Mouse (Mus musculus): ENCODE results near the gene Nlk. TPM values are rescaled to one million over a fixed set of nuclear protein-coding genes. Genes with fewer than 3 reads are reported as not detected.
"Not testable (repeated sequence)": the region's sequence is repeated elsewhere in the genome, so short reads cannot be mapped to it uniquely, and the experiment has no call there.

Gene Nlk
- polyA plus RNA-seq, 1 experiment from 2014 or later = 15.9 TPM

DNA sequence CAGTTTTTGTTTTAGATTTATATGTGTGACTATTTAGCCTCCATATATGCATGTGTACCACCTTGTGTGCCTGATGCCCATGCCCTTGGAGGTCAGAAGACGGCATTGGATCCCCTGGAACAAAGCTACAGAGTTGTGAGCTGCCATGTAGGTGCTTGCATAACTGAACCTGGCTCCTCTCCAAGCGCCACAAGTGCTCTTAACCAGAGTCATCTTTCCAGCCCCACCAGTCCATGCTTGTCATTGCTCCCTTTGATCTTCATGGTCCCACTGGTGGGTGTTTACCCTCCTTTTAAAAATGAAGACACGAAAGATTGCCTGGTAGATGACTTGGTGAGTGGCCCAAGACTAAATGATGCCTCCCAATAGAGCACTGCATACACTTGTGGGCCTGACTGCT lies 156.8 kb downstream of the Nlk start:
- peaks cover 14% of the 10 kb centered on the region; the same call in 1 of the 2 replicates for H3K36me3 ChIP-seq (ENCODE audit: insufficient read depth, low read length)
- H3K27ac ChIP-seq (ENCODE audit: low read length) = no peak overlapping the region
- H3K27me3 ChIP-seq (replicated peaks; ENCODE audit: insufficient read depth, low read length) = no peaks in the 10 kb centered on the region
- no peak overlapping the region for H3K4me3 ChIP-seq (ENCODE audit: low read depth, low read length)
- ATAC-seq (no peak), DNase-seq (ENCODE audit: low spot score) (no peak)
- 60% methylated on average over 3 of the region's 3 CpGs for WGBS
- no peak overlapping the region for H3K4me2 ChIP-seq (replicated peaks; ENCODE audit: low read depth, low read length)
- no peak overlapping the region for H3K9ac ChIP-seq (replicated peaks; ENCODE audit: low read depth)
- H3K9me3 ChIP-seq (ENCODE audit: low read length) = no peaks in the 10 kb centered on the region
- H3K4me1 ChIP-seq (ENCODE audit: insufficient read depth, low read depth, low read length) = 0 out of 2 replicates have a peak, but pooled peaks cover 4% of the 10 kb centered on the region
- TF ChIP-seq EP300 (IDR thresholded peaks at IDR 0.05) (peak; percentile 62; the same call in 1 of the 2 replicates), CTCF (IDR thresholded peaks at IDR 0.05) (no peak)

GRCm38 (mm10) chr11:78536690-78537084 lies 160.5 kb downstream of the Nlk start:
- WGBS = 1% methylated on average over 14 of the region's 14 CpGs
- TF ChIP-seq EP300 (IDR thresholded peaks at IDR 0.05) = no peak
- no peak for TF ChIP-seq CTCF (IDR thresholded peaks at IDR 0.05)
- H3K27me3 ChIP-seq (replicated peaks; ENCODE audit: insufficient read depth, low read length) = no peaks in the 10 kb centered on the region
- DNase-seq (ENCODE audit: low spot score) (no peak), ATAC-seq (no peak; the same call in 1 of the 2 replicates)
- peak overlapping the region; percentile 70 for H3K4me2 ChIP-seq (replicated peaks; ENCODE audit: low read depth, low read length)
- peak overlapping the region; percentile 79 for H3K4me3 ChIP-seq (ENCODE audit: low read depth, low read length)
- H3K27ac ChIP-seq (ENCODE audit: low read length) = peak overlapping the region; percentile 92
- no peaks in the 10 kb centered on the region for H3K9me3 ChIP-seq (ENCODE audit: low read length)
- H3K9ac ChIP-seq (replicated peaks; ENCODE audit: low read depth) = peak overlapping the region; percentile 83
- H3K4me1 ChIP-seq (ENCODE audit: insufficient read depth, low read depth, low read length) = peaks cover 4% of the 10 kb centered on the region; the same call in 1 of the 2 replicates
- H3K36me3 ChIP-seq (ENCODE audit: insufficient read depth, low read length) = 0 out of 2 replicates have a peak, but pooled peaks cover 9% of the 10 kb centered on the region

GRCm38 (mm10) chr11:78536080-78536689 lies 161.0 kb downstream of the Nlk start, which contains the start of the genes Tnfaip1 and Ift20:
Tnfaip1 (minus strand) TSS chr11:78536332.
Ift20 (plus strand) TSS chr11:78536361.
- peak within 1 kb of the TSS; percentile 98 for H3K27ac ChIP-seq (ENCODE audit: low read length)
- no peaks in the 10 kb centered on the region for H3K27me3 ChIP-seq (replicated peaks; ENCODE audit: insufficient read depth, low read length)
- peaks cover 4% of the 10 kb centered on the region; the same call in 1 of the 2 replicates for H3K4me1 ChIP-seq (ENCODE audit: insufficient read depth, low read depth, low read length)
- peak within 1 kb of the TSS; percentile 70 for H3K4me2 ChIP-seq (replicated peaks; ENCODE audit: low read depth, low read length)
- peak; percentile 100 for DNase-seq (ENCODE audit: low spot score)
- TF ChIP-seq CTCF (IDR thresholded peaks at IDR 0.05) = peak; percentile 13; the same call in 1 of the 2 replicates
- peak; percentile 79 for TF ChIP-seq EP300 (IDR thresholded peaks at IDR 0.05)
- ATAC-seq = peak; percentile 97
- peak within 1 kb of the TSS; percentile 83 for H3K9ac ChIP-seq (replicated peaks; ENCODE audit: low read depth)
- under 1% methylated on average over 52 of the region's 52 CpGs for WGBS
- peak within 1 kb of the TSS; percentile 79 for H3K4me3 ChIP-seq (ENCODE audit: low read depth, low read length)
- no peaks in the 10 kb centered on the region for H3K9me3 ChIP-seq (ENCODE audit: low read length)
- H3K36me3 ChIP-seq (ENCODE audit: insufficient read depth, low read length) = 0 out of 2 replicates have a peak, but pooled peaks cover 9% of the 10 kb centered on the region

DNA sequence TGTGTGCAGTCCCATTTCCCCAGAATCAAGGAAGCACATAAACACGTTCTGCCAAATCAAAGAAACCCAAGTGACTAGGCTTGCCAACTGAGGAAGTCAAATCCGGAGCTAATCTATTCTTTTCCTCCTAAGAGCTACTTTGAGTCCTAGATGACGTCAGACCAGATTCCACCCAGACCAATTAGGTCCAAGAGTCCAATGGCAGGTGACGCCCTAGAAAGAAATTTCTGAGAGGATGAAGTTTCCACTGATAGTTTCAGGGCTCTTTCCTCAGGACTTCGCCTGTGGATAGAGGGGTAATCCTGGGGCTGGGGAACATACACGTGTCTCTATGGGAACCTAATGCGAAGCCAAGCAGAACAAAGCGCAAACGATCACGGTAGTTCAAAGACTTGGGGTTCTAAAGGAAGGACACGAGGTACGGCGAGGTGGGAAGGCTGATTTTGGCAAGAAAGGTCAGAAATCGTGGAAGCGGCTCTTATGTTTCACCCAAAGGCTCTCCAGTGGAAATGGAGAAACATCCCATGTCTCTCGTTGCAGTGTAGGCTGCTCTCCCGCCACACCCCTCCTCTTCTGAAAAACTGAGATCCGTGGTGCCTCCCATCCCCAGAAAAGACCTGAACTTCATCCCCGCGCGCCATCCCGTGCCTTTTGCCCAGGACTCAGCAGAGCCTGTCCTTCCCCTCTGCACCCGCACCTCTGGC lies 161.6 kb downstream of the Nlk start:
- TF ChIP-seq EP300 (IDR thresholded peaks at IDR 0.05) (no peak; the same call in 1 of the 2 replicates), CTCF (IDR thresholded peaks at IDR 0.05) (no peak)
- peak overlapping the region; percentile 70 for H3K4me2 ChIP-seq (replicated peaks; ENCODE audit: low read depth, low read length)
- peak overlapping the region; percentile 71 for H3K9ac ChIP-seq (replicated peaks; ENCODE audit: low read depth)
- no peaks in the 10 kb centered on the region for H3K9me3 ChIP-seq (ENCODE audit: low read length)
- under 1% methylated on average over 23 of the region's 23 CpGs for WGBS
- peak overlapping the region; percentile 98 for H3K27ac ChIP-seq (ENCODE audit: low read length)
- 0 out of 2 replicates have a peak, but pooled peaks cover 4% of the 10 kb centered on the region for H3K36me3 ChIP-seq (ENCODE audit: insufficient read depth, low read length)
- peaks cover 4% of the 10 kb centered on the region; the same call in 1 of the 2 replicates for H3K4me1 ChIP-seq (ENCODE audit: insufficient read depth, low read depth, low read length)
- H3K27me3 ChIP-seq (replicated peaks; ENCODE audit: insufficient read depth, low read length) = no peaks in the 10 kb centered on the region
- peak; percentile 96 for DNase-seq (ENCODE audit: low spot score)
- ATAC-seq = peak; percentile 47
- peak overlapping the region; percentile 79 for H3K4me3 ChIP-seq (ENCODE audit: low read depth, low read length)

GRCm38 (mm10) chr11:78534516-78534915 lies 162.7 kb downstream of the Nlk start:
- Histone ChIP-seq H3K4me3 (ENCODE audit: low read depth, low read length) (peak overlapping the region; percentile 79), H3K27me3 (replicated peaks; ENCODE audit: insufficient read depth, low read length) (no peaks in the 10 kb centered on the region), H3K9ac (replicated peaks; ENCODE audit: low read depth) (no peak overlapping the region), H3K4me2 (replicated peaks; ENCODE audit: low read depth, low read length) (peak overlapping the region; percentile 70), H3K4me1 (ENCODE audit: insufficient read depth, low read depth, low read length) (peaks cover 4% of the 10 kb centered on the region; the same call in 1 of the 2 replicates), H3K9me3 (ENCODE audit: low read length) (no peaks in the 10 kb centered on the region), H3K36me3 (ENCODE audit: insufficient read depth, low read length) (no peaks in the 10 kb centered on the region; the same call in 1 of the 2 replicates), H3K27ac (ENCODE audit: low read length) (peak overlapping the region; percentile 98)
- no peak for ATAC-seq
- peak; percentile 43 for DNase-seq (ENCODE audit: low spot score)
- TF ChIP-seq EP300 (IDR thresholded peaks at IDR 0.05) = no peak
- TF ChIP-seq CTCF (IDR thresholded peaks at IDR 0.05) = peak; percentile 43
- WGBS = 54% methylated on average over 4 of the region's 4 CpGs

DNA sequence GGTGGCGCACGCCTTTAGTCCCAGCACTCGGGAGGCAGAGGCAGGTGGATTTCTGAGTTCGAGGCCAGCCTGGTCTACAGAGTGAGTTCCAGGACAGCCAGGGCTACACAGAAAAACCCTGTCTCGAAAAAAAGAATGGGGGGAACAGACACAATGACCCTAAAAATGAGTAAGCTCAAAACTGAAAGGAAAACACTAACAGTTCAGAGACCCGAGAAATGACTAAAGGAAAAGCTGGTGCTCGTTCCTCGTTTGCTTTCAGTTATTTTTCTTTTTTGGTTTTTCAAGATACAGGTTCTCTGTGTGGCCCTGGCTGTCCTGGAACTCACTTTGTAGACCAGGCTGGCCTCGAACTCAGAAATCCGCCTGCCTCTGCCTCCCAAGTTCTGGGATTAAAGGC lies 165.7 kb downstream of the Nlk start:
- ATAC-seq; H3K4me2 ChIP-seq (replicated peaks; ENCODE audit: low read depth, low read length); H3K4me3 ChIP-seq (ENCODE audit: low read depth, low read length); H3K9me3 ChIP-seq (ENCODE audit: low read length); H3K27me3 ChIP-seq (replicated peaks; ENCODE audit: insufficient read depth, low read length); DNase-seq (ENCODE audit: low spot score); H3K9ac ChIP-seq (replicated peaks; ENCODE audit: low read depth); H3K4me1 ChIP-seq (ENCODE audit: insufficient read depth, low read depth, low read length): not testable (repeated sequence)
- Histone ChIP-seq H3K27ac (ENCODE audit: low read length) (peak overlapping the region; percentile 77), H3K36me3 (ENCODE audit: insufficient read depth, low read length) (peaks cover 20% of the 10 kb centered on the region)
- WGBS = 83% methylated on average over 9 of the region's 10 CpGs
